Comparison of ENCODE assay signal across 24 mouse cellular contexts in the genomic region with DNA sequence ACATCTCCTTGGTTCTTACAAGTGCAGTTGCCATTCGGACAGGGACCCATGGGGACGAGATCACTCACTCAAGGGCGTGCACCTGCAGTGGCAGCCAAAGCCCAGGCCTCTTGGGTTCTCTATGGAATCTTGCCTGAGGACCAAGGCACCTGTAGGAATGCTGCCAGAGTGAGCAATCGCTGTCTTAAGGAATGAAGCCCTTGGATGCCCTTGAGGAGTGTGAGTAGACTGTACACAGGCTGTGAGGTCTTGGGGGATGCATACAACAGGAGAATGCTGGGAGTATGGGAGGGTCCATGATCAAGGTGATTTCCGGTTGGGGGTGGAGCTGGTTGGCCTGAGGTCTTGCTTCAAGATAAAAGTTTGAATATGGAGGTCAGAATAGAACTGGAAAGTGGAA. TPM values are rescaled to one million over a fixed set of nuclear protein-coding genes. Genes with fewer than 3 reads are reported as not detected.
A peak's percentile ranks its signal among the peaks of the same experiment; 100 is the strongest.
DNase-seq lines count a peak whose midpoint lies in the region; ATAC-seq and TF ChIP-seq lines count a peak whose summit lies in the region.
"Had no signal": no experiment of that assay in that cellular context is flagged by ENCODE, and none has a peak within 500 bp of the region (broad histone marks: within the 10 kb centered on the region; RNA-seq: fewer than 3 reads in every experiment).

No protein-coding gene starts in this region.

- H3K27me3 ChIP-seq in lung, postnatal 0 days (replicated peaks; ENCODE audit: insufficient read depth, low read length) = no peaks in the 10 kb centered on the region
- H3K27me3 ChIP-seq: CH12.LX; embryonic facial prominence, embryonic 12.5 days; forebrain, embryonic 13.5 days; forebrain, embryonic 15.5 days had no signal

- no peaks in the 10 kb centered on the region for H3K4me1 ChIP-seq in lung, postnatal 0 days (ENCODE audit: insufficient read depth, low read depth, low read length)

- ATAC-seq in lung, postnatal 0 days = peak; percentile 74; the same call in 1 of the 2 replicates
- ATAC-seq: CD4-positive, CD25-positive, alpha-beta regulatory T cell, adult 4 months; forebrain, embryonic 13.5 days; forebrain, embryonic 15.5 days; forebrain, postnatal 0 days had no signal

- no peaks in the 10 kb centered on the region for H3K36me3 ChIP-seq in lung, postnatal 0 days (ENCODE audit: insufficient read depth, low read length)
- H3K36me3 ChIP-seq: embryonic facial prominence, embryonic 10.5 days; embryonic facial prominence, embryonic 12.5 days; forebrain, embryonic 15.5 days had no signal

- H3K4me3 ChIP-seq in lung, postnatal 0 days (ENCODE audit: low read depth, low read length) = no peak overlapping the region
- H3K4me3 ChIP-seq: embryonic facial prominence, embryonic 10.5 days; embryonic facial prominence, embryonic 12.5 days; forebrain, embryonic 13.5 days; forebrain, embryonic 15.5 days had no signal

- H3K9me3 ChIP-seq in lung, postnatal 0 days (ENCODE audit: low read length) = no peaks in the 10 kb centered on the region
- H3K9me3 ChIP-seq: embryonic facial prominence, embryonic 10.5 days; embryonic facial prominence, embryonic 12.5 days; forebrain, embryonic 13.5 days; forebrain, embryonic 15.5 days had no signal

- H3K4me2 ChIP-seq in lung, postnatal 0 days (replicated peaks; ENCODE audit: low read depth, low read length) = no peak overlapping the region
- H3K4me2 ChIP-seq: embryonic facial prominence, embryonic 12.5 days; forebrain, embryonic 13.5 days; forebrain, embryonic 15.5 days had no signal

- TF ChIP-seq CTCF in lung, postnatal 0 days (IDR thresholded peaks at IDR 0.05) = no peak

- no peak overlapping the region for H3K9ac ChIP-seq in lung, postnatal 0 days (replicated peaks; ENCODE audit: low read depth)
- H3K9ac ChIP-seq: embryonic facial prominence, embryonic 12.5 days; forebrain, embryonic 13.5 days; forebrain, embryonic 15.5 days; forebrain, postnatal 0 days had no signal

- no peak overlapping the region for H3K27ac ChIP-seq in lung, postnatal 0 days (ENCODE audit: low read length)
- H3K27ac ChIP-seq: embryonic facial prominence, embryonic 10.5 days; embryonic facial prominence, embryonic 12.5 days; forebrain, embryonic 13.5 days; forebrain, embryonic 15.5 days had no signal

- no peak for TF ChIP-seq EP300 in lung, postnatal 0 days (IDR thresholded peaks at IDR 0.05)

- whole genome bisulfite sequencing in lung, postnatal 0 days = 71% methylated on average over 5 of the region's 5 CpGs

- DNase-seq in lung, postnatal 0 days (ENCODE audit: low spot score) = peak; percentile 24
- DNase-seq in lung, postnatal 10 days = no peak
- peak; percentile 67 for DNase-seq in ES-CJ7 (ENCODE audit: low read depth, low spot score)
- DNase-seq in ZHBTc4 (ENCODE audit: low read depth, low spot score) = peak; percentile 90
- no peak for DNase-seq in ovary, adult 18-20 months (ENCODE audit: low spot score)
- DNase-seq: adrenal gland, adult 2 months; adrenal gland, postnatal 10 days; adrenal gland, postnatal 25 days; B cell, adult 2 months; cerebellum, adult 11 months; cerebellum, adult 18-20 months; cerebellum, adult 8-10 months; cerebellum, postnatal 10 days; cerebellum, postnatal 25 days; forebrain, postnatal 0 days had no signal

RNA-seq across cellular contexts. Expression of a gene that starts 30.3 kb away (rescaled TPM):
- 2,028 and 2,237 TPM in 2 replicates for polyA plus RNA-seq in lung, postnatal 0 days (2015; fragmentation: Nextera tagmentation; extraction: Ambion mirVana)

RNA-seq across cellular contexts. Expression of a gene that starts 41.0 kb away (rescaled TPM):
- not detected in 2 replicates for polyA plus RNA-seq in lung, postnatal 0 days (2015; fragmentation: Nextera tagmentation; extraction: Ambion mirVana)
- polyA plus RNA-seq: adrenal gland, adult 2 months; CD4-positive, CD25-positive, alpha-beta regulatory T cell, adult 4 months; cortical plate, adult 2 months; embryonic facial prominence, embryonic 10.5 days; embryonic facial prominence, embryonic 12.5 days; embryonic facial prominence, embryonic 14.5 days; forebrain, embryonic 11.5 days; forebrain, embryonic 13.5 days; forebrain, embryonic 15.5 days; forebrain, postnatal 0 days had no signal

Comparison
In these comparisons a context has a peak if more than half of its experiments do, and no peak if none do; other contexts are left out.
1. DNase-seq: peak in lung, postnatal 0 days (single experiment), ES-CJ7 (single experiment) and ZHBTc4 (single experiment); none in lung, postnatal 10 days (single experiment) and ovary, adult 18-20 months (single experiment).